Mouse (Mus musculus): Measurements from ENCODE around the gene Col4a2. TPM values are rescaled to one million over a fixed set of nuclear protein-coding genes. Genes with fewer than 3 reads are reported as not detected.

Col4a2 gene
- total RNA-seq, 2 experiments from 2014 or later = 51.3 to 69.5 TPM

GRCm38 (mm10) chr8:11298531-11299316, 13.9 kb upstream of the Col4a2 start:
- DNase-seq = no peak
- Histone ChIP-seq H3K4me3 (peak overlapping the region; percentile 17), H3K27ac (peak overlapping the region; percentile 71)
- intact Hi-C loops (cut with DNase I) = no loop called here
- no peak for TF ChIP-seq CTCF (IDR thresholded peaks at IDR 0.05)

DNA sequence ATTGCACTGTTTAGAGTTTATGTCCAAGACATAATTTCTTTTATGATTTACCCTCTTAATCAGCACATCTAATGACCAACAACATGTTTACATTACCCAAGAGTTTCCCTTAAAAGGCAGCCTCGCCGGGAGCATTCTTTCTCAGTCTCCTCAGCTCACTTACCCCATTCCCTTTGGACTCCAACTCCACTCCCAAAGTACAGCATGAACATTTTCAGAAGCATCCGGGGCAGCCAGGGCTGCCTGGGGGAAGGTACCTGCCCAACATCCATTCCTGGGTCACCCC, 13.3 kb upstream of the Col4a2 start:
- no peak for TF ChIP-seq CTCF (IDR thresholded peaks at IDR 0.05)
- DNase-seq = peak; percentile 7
- Histone ChIP-seq H3K4me3 (peak overlapping the region; percentile 18), H3K27ac (peak overlapping the region; percentile 71)
- intact Hi-C loops (cut with DNase I) = no loop called here

GRCm38 (mm10) chr8:11300436-11300835, 12.2 kb upstream of the Col4a2 start:
- TF ChIP-seq CTCF (IDR thresholded peaks at IDR 0.05) = no peak
- intact Hi-C loops (cut with DNase I) = no loop called here

DNA sequence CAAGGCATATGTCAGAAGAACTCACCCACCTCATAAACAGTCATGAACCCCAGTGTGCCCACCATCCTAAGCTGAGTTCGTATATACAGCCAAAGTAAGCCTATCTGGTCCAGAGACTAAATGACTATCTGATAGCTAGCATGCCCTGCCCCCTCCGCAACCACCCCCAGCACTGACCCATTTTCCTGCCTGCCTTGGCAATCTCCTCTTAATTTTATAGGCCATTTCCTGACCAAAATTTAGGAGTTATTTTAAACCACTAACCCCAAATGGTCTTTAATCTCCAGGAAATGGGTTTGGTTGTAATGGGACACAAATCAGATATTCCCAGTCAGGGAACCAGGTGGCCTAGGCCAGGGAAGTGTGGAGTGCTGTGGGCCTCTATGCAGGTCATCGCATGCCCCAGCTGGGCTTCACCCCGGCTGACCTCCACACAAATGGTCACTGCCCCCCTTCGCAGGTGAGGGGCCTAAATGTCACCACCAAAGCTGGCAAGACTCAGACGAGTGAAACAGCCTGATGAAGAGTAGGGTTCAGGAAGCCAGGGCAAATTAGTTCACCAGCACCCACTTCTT, 8.5 kb upstream of the Col4a2 start:
- no peak for DNase-seq
- peak overlapping the region; percentile 50 for H3K27ac ChIP-seq
- intact Hi-C loops (cut with DNase I) = no loop called here
- H3K4me3 ChIP-seq = peak overlapping the region; percentile 26
- TF ChIP-seq CTCF (IDR thresholded peaks at IDR 0.05) = no peak

More at GRCm38 (mm10) chr8:11300436-11300835, 12.2 kb upstream of the Col4a2 start:
- no peak overlapping the region for H3K4me3 ChIP-seq
- H3K27ac ChIP-seq = 0 out of 2 replicates have a peak overlapping the region, but pooled peaks have one; percentile 9
- DNase-seq = no peak

DNA sequence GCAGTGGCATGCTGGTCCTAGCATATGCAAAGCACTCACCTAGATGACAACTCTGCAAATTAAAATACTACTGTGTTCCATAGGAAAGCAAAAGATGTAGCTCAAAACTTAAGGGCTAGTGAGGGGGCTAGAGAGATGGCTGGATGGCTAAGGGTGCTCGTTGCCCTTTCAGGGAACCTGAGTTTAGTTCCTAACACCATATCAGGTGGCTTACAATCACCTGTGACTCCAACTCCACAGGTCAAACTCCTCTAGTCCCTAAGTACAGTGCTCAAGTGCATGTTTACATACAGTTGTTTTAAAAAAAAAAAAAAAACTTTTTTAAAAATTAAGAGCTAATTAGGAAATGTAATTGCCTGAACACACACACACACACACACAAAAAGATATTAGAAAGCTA, 7.1 kb upstream of the Col4a2 start:
- H3K4me3 ChIP-seq = no peak overlapping the region
- no peak for DNase-seq
- TF ChIP-seq CTCF (IDR thresholded peaks at IDR 0.05) = no peak
- peak overlapping the region; percentile 50 for H3K27ac ChIP-seq
- intact Hi-C loops (cut with DNase I) = no loop called here

DNA sequence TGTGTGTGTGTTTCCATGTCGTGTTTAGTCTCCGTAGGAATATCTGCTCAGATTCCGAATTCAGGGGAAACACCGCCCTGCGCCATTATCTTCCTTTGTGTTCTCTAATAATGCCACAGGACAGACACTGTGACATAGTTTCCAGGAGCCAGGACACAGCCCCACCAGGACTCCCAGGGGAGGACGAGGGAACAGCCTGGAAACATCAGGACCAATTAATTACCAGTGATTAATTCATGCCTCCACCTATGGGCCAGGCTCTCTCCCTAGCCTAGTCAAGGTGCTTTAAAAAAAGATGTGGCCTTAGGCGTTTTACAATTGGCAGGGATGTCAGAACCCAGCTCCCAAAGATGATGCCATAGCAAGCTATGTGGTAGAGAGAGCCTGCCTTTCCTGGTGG, 5.2 kb upstream of the Col4a2 start:
- intact Hi-C loops (cut with DNase I) = no loop called here
- DNase-seq = no peak
- peak overlapping the region; percentile 82 for H3K4me3 ChIP-seq
- peak overlapping the region; percentile 94 for H3K27ac ChIP-seq
- TF ChIP-seq CTCF (IDR thresholded peaks at IDR 0.05) = no peak

DNA sequence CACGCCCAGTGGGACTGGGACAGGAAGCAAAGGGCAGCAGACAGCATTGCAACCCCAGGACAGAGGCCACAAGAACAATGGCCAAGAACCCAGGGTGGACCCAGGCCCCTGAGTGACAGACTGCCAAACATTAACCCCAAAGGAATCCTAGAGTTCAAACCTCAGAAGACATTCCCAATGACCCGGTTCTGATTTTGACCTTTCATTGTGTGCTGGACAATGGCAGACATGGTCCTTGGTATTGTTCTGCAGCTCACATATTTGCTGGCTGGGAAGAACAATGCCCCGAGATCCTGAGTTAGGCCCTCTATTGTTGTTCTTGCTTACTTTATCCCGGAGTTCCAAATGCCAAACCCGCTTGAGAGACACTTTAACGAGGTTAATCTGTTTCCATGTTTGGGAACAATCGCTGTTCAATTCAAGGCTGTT, 4.0 kb upstream of the Col4a2 start:
- intact Hi-C loops (cut with DNase I) = no loop called here

DNA sequence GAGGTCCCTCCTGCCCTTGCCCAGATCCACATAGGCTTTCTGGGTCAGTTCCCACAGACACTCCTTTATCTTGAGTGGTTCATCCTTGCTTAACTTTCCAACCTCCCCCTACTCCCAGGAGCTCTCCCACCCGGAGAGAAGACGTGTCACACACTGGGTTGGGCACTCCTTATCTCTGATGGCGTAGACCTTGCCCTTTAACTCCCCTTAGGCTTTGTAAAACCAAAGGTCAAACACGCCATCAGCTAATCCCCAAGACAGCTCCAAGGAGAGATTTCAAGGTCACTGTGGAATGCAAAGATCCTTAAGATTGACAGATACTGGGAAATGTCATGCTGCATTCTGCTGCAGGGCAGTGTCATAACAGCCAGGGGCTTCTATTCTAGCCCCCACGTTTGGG, 3.4 kb upstream of the Col4a2 start:
- no peak for TF ChIP-seq CTCF (IDR thresholded peaks at IDR 0.05)
- intact Hi-C loops (cut with DNase I) = no loop called here
- peak overlapping the region; percentile 94 for H3K27ac ChIP-seq

More for the DNA sequence above, 4.0 kb upstream of the Col4a2 start:
- no peak for DNase-seq
- peak overlapping the region; percentile 94 for H3K27ac ChIP-seq
- TF ChIP-seq CTCF (IDR thresholded peaks at IDR 0.05) = no peak
- H3K4me3 ChIP-seq = peak overlapping the region; percentile 82

GRCm38 (mm10) chr8:11310049-11310448, 2.6 kb upstream of the Col4a2 start:
- peak overlapping the region; percentile 94 for H3K27ac ChIP-seq
- peak overlapping the region; percentile 82 for H3K4me3 ChIP-seq
- TF ChIP-seq CTCF (IDR thresholded peaks at IDR 0.05) = no peak
- intact Hi-C loops (cut with DNase I) = loop anchor here (5.0 kb wide), 2 partner anchors 37 to 48 kb away; no protein-coding TSS in a partner anchor
- DNase-seq = no peak

More for the DNA sequence above, 3.4 kb upstream of the Col4a2 start:
- H3K4me3 ChIP-seq = peak overlapping the region; percentile 82
- no peak for DNase-seq

DNA sequence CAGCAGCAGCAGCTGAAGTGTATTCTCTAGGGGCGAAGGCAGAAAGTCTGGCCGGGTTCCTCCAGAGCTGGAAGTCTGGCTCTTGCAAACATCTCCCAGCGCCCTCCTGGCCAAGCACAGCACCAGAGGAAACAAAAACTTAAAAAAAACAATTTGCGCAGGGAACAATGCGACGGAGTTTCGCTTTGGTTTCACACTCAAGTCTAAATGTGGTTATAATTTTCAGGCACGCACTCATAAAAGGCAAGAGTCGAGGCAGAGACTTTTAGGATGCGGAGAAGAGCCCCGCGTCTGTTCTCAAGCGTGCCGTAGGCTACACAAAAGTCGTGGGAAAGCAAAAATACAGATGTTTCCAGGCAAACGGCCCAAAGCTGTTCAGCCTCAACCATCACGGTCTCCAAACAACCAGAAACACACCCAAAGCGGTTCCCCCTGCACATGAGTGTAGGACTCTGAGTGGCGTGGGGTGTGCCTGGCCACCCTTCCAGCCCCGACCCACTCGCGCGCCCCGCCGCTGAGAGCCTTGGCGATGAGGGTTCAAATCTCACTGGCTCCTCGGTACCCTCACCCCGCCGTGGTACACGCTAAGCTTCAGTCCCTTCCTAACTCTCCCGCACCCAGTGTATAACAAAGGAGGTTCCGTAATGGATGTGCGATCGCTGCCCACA, 790 bp upstream of the Col4a2 start:
- intact Hi-C loops (cut with DNase I) = loop anchor here (2.0 to 5.0 kb wide), 3 partner anchors 35 to 81 kb away; no protein-coding TSS in a partner anchor
- peak overlapping the region; percentile 94 for H3K27ac ChIP-seq
- TF ChIP-seq CTCF (IDR thresholded peaks at IDR 0.05) = 0 out of 2 replicates have a peak, but pooled peaks have one; percentile 3
- H3K4me3 ChIP-seq = peak overlapping the region; percentile 82
- peak; percentile 81 for DNase-seq

- H3K27ac ChIP-seq = peak overlapping the region; percentile 94
- TF ChIP-seq CTCF (IDR thresholded peaks at IDR 0.05) = no peak
- H3K4me3 ChIP-seq = peak overlapping the region; percentile 82
- peak; percentile 64 for DNase-seq
- intact Hi-C loops (cut with DNase I) = loop anchor here (2.0 to 5.0 kb wide), 3 partner anchors 34 to 79 kb away; no protein-coding TSS in a partner anchor
These were observed 839 bp downstream of the Col4a2 start for GRCm38 (mm10) chr8:11313176-11314111.

GRCm38 (mm10) chr8:11314613-11315012, 2.0 kb downstream of the Col4a2 start:
- H3K27ac ChIP-seq = peak overlapping the region; percentile 94
- peak overlapping the region; percentile 82 for H3K4me3 ChIP-seq
- intact Hi-C loops (cut with DNase I) = loop anchor here (5.0 kb wide), 2 partner anchors 33 to 52 kb away; no protein-coding TSS in a partner anchor
- DNase-seq = no peak
- no peak for TF ChIP-seq CTCF (IDR thresholded peaks at IDR 0.05)

All from gastrocnemius, adult 2 months (tissue).